Mouse (Mus musculus) forelimb bud, embryonic 11.5 days (tissue): ENCODE results near the gene Tacc3.

Source experiments
- DNase-seq: peaks from one replicate; pipeline ENCODE4 v3.0.0-alpha.2; 2012; ENCODE audit warnings: low read depth, low spot score

The Tacc3 gene

DNA sequence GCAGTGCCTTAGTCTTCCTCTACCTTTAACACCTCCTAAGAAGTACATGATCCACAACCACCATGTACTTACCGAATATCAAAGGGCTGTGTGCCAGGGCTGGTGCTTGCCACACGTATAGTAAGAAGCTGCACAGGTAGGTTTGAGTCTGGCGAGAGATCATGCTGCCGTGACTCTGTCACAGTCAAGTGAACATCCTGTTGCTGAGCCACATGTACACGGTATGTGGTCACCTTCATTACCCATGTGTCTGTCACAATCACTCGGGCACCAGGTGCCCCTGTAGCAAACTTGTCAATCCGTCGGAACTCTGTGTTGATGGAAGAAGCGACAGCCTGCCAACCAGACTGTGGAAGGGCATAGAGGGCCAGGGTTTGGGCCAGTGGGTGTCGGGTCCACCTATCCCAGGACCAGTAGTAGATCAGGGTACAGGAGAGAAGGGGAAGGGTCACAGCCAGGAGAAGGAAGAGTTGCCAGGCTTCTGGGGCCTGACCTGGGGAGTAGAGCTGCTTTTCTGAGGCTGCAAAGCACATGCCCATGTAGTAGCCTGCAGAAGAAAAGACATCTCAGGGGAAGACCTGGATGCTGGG lies 2.6 kb upstream of the Tacc3 start:
- no peak for DNase-seq

DNA sequence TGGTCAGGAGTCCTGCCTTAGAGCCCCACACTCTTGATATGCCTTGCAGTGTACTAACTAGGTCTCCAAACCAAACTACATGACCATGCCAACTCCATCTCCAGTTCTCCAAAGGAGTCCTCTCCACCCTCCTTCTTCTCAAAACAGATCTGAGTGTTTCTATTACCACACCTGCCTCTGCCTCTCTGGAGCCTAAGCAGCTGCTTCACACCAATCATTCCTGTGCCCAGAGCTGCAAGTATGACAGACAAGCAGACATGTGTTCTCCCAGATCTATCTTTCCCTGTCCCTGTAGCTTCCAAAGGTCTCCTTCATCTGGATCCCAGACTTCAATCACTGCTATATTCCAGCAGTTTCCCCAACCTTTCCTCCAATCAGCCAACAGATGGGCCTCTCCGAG lies 1.2 kb upstream of the Tacc3 start:
- no peak for DNase-seq

DNA sequence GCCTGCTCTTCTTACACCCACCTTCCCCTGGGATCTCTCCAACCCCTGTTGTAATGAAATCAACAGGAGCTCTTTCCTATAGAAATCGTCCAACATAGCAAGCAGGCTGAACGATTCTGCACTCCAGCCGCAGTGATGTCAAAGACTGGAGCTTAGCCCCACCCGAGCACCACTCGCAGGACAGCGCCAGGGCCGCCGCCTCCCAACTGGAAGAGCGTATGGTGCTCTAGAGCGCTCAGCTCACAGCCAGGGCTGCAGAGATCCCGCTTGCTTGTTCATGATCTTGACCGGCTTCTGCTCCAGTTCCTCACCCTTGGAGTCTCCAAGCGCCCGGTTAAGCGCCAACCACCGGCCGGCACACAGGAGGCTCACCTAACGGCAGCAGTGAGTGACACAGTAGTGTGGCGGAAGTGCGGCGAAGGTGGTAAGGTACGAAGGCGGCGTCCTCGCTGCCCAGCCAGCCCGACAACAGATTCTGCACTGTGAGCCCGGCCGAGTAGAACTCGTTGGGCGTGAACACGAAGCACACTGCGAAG lies 609 bp upstream of the Tacc3 start:
- no peak for DNase-seq

DNA sequence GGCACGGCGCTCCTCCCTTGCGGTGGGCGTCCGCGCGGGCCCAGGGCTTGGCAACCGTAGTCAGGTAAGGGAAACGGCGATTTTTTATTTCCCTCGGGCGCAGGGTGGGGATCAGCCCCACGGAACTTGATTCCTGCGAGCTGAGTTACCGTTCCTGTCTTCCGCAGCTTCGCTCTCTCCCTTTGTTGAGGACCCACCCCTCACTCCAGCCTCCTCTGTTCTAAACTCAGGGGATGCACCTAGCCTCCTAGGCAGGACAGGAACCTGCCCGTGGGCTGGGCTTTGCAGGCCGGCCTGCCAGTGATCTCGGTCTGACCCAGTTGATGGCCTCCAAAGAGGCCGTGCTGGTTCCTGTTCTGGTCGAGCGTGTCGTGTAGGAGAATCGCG lies 729 bp downstream of the Tacc3 start:
- DNase-seq = no peak

GRCm38 (mm10) chr5:33668223-33668622 lies 10.3 kb downstream of the Tacc3 start:
- DNase-seq = peak; percentile 25

- DNase-seq = no peak
These were observed 13.7 kb downstream of the Tacc3 start for GRCm38 (mm10) chr5:33671659-33672058.

DNA sequence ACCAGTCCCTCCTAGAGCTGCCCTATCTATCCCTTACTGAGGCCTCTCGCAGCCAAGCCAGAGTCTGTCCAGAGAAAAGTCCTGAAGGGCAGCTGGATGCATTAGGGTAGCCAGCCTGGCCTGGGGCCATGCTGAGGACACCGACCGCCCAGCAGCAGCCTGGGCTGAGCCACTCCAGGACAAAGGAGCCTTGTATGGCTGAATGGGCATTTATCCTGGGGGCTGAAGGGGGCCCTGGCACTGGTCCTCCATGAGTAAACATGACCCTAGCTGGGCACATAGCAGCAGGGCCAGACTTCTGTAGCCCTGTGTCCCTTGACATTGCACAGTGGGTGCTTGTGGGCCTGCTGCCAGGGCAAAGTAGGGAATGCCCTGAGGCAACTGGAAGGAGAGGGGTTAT lies 16.5 kb downstream of the Tacc3 start:
- no peak for DNase-seq

GRCm38 (mm10) chr5:33675964-33676363 lies 18.0 kb downstream of the Tacc3 start:
- peak; percentile 54 for DNase-seq

DNA sequence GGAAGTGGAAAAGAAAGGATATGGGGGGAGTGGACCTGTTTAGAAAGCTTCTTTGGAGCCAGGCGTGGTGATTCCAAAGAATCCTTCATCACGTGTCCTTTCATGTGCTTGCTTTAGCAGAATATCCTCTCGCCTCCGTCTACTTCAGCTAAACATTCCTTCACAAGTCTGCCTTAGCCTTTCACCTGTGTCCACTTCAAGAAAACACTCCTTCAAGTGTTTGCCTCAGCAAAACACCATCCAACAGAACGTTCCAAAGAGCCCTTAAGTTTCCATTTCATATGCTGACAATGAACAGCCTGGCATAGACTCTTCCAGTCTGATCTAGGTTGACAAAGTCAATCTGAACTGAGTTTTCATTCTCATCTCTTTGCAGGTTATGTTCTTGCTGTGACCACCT lies 20.3 kb downstream of the Tacc3 start:
- DNase-seq = no peak

GRCm38 (mm10) chr5:33681044-33681443 lies 23.1 kb downstream of the Tacc3 start:
- no peak for DNase-seq

- no peak for DNase-seq
These were observed 23.9 kb downstream of the Tacc3 start for GRCm38 (mm10) chr5:33681611-33682388.

- DNase-seq = no peak
These were observed 25.0 kb downstream of the Tacc3 start for GRCm38 (mm10) chr5:33682963-33683362.

- DNase-seq = peak; percentile 59
These were observed 26.1 kb downstream of the Tacc3 start for GRCm38 (mm10) chr5:33683897-33684652.

DNA sequence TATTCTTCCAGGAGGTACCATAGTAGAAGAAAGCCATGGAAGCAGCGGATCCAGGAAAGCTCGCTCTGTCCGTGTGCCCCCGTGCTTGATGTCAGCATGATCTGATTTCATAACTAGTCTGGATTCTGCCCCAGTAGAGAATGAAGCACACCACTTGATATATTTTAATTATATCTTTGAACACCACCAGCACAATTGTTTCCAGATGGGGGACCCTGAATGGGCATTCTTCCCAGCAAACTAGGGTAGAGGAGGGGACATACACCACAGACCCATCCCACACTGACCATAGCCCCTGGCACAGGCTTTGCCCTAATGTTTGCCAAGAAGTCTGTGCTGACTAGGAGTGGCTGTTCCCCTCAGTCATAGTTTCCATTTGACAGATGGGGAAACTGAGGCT lies 27.0 kb downstream of the Tacc3 start:
- DNase-seq = no peak

GRCm38 (mm10) chr5:33687142-33687541 lies 29.2 kb downstream of the Tacc3 start:
- DNase-seq = no peak

- DNase-seq = no peak
These were observed 30.6 kb downstream of the Tacc3 start for GRCm38 (mm10) chr5:33688278-33689220.

DNA sequence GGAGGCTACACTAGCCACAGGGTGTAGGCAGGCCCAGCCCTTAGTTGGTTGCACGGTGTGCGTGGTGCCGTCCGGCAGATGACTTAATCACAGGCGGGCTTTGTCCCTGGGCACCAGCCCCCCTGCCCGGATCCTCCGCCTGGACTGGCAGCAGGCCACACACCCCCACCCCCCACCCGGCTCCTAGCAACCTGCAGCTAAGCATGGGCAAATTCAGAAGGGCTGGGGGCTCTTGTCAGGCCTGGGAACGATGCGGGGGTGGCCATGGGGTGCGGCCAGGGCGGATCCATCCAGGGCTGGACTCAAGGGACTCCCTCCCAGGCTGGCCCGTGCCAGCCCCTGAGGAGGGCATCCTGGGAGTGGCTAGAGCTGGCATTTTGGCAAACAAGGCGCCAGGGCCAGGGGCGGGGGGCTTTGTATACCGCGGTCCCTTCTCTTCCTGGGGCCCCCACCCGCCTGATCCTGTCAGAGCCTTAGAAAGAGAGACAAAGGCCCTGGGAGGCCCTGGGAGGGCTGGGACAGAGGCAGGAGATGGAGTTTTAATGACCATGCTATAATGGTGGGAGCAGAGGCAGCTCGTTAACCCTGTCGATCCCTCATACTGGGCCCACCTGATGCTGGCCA lies 31.4 kb downstream of the Tacc3 start:
- no peak for DNase-seq

GRCm38 (mm10) chr5:33689852-33690645 lies 32.1 kb downstream of the Tacc3 start:
- DNase-seq = no peak

DNA sequence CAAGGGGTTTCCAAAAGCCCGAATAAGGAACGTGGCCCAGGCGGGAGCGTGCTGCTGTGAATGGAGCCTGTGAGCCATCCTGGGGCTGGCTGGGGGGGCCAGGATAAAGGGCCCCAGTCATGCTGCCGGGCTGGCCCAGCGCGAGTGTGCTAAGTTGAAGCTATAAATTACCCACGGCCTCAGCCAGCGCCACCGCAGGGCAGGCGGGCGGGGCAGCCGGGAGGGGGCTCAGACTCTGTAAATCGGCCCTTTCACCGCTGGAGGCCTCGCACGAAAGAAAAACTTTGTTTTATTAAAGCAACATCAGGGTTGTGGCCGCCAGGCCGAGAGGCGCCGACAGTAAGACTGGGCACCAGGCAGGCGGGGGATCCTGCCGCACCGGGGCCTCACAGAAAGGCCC lies 34.5 kb downstream of the Tacc3 start:
- peak; percentile 81 for DNase-seq

DNA sequence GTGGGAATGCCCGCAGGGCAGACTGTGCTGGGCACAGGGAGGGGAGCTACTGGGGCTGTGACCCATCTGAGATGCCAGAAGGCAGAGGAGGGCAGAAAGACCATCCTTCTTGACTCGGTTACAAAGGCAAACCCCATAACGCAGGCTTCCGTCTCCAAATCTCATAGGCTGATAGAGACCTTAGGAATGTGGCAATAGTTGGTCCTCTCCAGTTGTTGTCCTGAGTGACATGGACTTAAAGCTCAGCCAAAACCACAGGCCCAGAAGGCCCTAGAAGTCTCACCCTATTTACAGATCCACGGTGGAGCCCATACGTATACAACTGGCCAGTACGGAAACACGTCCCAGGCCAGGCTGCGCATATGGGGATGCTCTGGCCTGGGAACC lies 36.5 kb downstream of the Tacc3 start:
- DNase-seq = no peak
